Mouse (Mus musculus): ENCODE measurements at regions not wholly inside any gene's neighbourhood (a gene's known extent, or its start where the extent isn't known, plus 50 kb on each side); places are given as distances from the start of the nearest gene placed in this dataset.
A peak's percentile ranks its signal among the peaks of the same experiment; 100 is the strongest.

DNA sequence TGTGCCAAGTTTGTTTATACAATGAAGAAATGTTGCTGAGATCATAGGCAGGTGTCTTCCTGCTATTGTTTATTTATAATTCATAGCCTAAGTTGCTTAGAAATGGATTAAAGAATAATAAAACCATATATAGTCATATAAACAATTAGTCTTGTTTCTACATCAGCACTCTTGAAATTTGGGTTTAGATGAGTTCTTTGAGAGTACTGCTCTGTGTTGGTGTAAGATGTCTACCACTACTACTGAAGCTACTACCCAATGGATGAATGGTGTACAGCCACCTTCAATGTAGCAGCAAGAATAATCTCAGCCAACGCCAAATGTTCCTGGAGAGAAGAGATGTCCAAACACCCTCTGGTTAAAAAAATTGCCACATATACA is 436.0 kb downstream of the Meis1 start:
- TF ChIP-seq POLR2A (IDR thresholded peaks at IDR 0.05; ENCODE audit: low read depth, low read length): no peak
- 81% methylated on average over 1 of the region's 1 CpGs for WGBS
- H3K27me3 ChIP-seq (ENCODE audit: control insufficient read depth, insufficient read depth, low read length): no peaks in the 10 kb centered on the region
- H3K27ac ChIP-seq (ENCODE audit: insufficient read depth, low read depth, low read length): no peak overlapping the region
- no peaks in the 10 kb centered on the region for H3K36me3 ChIP-seq (ENCODE audit: control insufficient read depth, insufficient read depth, low read length)
- H3K4me3 ChIP-seq (ENCODE audit: low read depth, low read length): no peak overlapping the region
- no peaks in the 10 kb centered on the region for H3K4me1 ChIP-seq (ENCODE audit: control insufficient read depth, insufficient read depth, insufficient read length, low read length)

DNA sequence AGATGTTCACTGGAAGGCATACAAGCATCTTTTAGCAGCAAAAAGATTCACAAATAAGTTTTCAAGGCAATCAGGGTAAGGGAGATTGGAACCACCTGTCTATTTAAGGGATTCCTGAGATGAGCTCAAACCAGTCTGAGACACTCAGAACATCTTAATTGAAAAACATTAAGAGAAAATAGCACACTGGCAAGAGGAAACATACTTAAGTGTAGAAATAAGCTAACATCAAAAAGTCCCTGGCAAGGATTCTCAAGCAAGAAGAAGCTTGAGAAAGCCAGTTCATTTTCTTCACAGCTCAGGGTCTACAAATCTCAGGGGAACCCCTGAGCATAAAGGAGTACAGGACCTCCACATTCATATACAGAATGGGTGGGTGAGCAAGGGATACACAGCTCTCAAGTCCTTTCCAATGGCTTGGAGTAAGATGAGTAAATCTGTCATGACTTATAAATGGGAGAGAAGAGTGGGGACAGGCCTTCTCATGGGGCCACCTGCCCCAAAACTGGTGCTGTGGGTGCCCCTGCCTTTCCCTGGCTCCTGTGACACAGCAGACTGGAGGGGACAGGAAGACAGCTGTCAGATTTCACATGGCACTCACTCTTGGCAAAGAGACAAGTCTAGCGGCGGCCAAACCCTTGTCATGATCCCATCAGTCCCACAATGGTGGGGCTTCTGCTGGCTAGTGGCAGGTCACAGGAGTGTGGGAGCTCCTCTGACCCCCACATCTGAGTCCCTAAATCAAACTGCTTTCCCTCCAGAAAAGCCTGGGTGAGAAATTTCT is 436.6 kb downstream of the Meis1 start:
- Histone ChIP-seq H3K27ac (ENCODE audit: insufficient read depth, low read depth, low read length) (no peak overlapping the region), H3K36me3 (ENCODE audit: control insufficient read depth, insufficient read depth, low read length) (no peaks in the 10 kb centered on the region), H3K4me3 (ENCODE audit: low read depth, low read length) (no peak overlapping the region), H3K27me3 (ENCODE audit: control insufficient read depth, insufficient read depth, low read length) (no peaks in the 10 kb centered on the region), H3K4me1 (ENCODE audit: control insufficient read depth, insufficient read depth, insufficient read length, low read length) (no peaks in the 10 kb centered on the region)
- WGBS: 72% methylated on average over 2 of the region's 2 CpGs
- no peak for TF ChIP-seq POLR2A (IDR thresholded peaks at IDR 0.05; ENCODE audit: low read depth, low read length)
- no peak for TF ChIP-seq CTCF (IDR thresholded peaks at IDR 0.05; ENCODE audit: extremely low read depth, insufficient read length, insufficient replicate concordance, low read depth, low read length)

DNA sequence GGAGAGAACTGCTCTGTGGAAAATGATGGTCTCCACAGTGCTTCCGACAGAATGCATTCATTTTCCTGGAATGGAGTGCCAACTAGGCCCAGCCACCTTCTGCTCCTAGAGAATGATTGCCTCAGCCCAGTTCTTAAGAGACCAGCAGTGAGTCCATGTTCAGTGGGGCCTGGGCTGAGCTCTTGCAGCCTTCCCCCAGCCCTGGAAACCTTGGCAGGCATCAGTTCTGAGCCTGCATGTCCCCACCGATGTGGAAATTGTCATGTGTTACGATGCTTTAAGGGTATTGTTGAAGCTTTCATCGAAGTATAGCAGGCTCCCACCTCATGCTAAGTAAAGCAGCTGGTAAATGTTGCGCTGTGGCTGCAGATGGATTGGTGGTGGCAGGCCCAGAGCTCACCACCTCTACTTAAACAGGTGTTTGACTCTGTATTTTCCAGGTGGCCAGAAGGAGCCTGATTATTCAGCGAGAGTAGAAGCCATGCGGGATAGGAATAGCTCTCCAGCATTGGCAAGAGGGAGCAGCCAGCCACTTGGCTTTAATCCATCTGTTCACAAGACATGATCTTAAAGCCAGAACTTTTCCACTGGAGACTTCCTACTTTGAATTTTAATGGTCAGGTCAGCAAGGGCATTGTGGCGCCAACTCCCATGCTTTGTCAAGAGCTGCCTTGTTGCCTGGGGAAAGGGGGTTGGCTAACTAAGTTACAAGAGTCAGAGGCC is 437.5 kb downstream of the Meis1 start:
- Histone ChIP-seq H3K4me3 (ENCODE audit: low read depth, low read length) (no peak overlapping the region), H3K27ac (ENCODE audit: insufficient read depth, low read depth, low read length) (no peak overlapping the region), H3K36me3 (ENCODE audit: control insufficient read depth, insufficient read depth, low read length) (no peaks in the 10 kb centered on the region), H3K4me1 (ENCODE audit: control insufficient read depth, insufficient read depth, insufficient read length, low read length) (no peaks in the 10 kb centered on the region), H3K27me3 (ENCODE audit: control insufficient read depth, insufficient read depth, low read length) (no peaks in the 10 kb centered on the region)
- TF ChIP-seq POLR2A (IDR thresholded peaks at IDR 0.05; ENCODE audit: low read depth, low read length) (no peak), CTCF (IDR thresholded peaks at IDR 0.05; ENCODE audit: extremely low read depth, insufficient read length, insufficient replicate concordance, low read depth, low read length) (no peak)
- 83% methylated on average over 8 of the region's 8 CpGs for WGBS

DNA sequence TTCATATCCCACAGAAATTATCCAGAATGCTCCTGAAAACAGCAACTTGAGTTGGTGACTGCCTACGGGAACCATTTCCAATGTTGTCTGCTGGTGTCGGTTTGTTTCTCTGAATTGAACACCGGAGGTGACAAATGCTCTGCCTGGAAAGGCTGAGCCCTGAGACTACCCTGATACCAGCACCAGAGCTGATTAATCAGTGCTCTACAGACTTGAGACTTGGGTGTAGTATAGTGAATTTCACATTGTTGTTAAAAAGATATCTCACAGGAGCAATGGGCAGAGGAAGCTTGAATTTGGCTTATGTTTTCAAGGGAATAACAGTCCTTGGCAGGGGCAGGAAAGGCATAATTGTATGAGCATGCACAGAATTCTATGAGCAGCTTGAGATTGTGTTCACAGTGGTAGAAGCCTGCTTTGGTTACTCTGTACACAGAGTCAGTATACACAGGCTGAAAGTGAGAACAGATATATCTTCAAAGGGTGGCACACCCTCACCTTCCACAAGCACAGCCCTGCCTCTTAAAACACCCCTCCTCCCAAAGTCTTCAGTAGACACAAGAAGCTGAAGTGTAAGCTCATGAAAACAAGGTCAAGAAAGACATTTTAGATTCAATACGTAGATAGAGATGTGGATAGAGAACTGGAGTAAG is 447.1 kb downstream of the Meis1 start:
- H3K4me1 ChIP-seq (ENCODE audit: control insufficient read depth, insufficient read depth, insufficient read length, low read length): no peaks in the 10 kb centered on the region
- TF ChIP-seq CTCF (IDR thresholded peaks at IDR 0.05; ENCODE audit: extremely low read depth, insufficient read length, insufficient replicate concordance, low read depth, low read length): no peak
- TF ChIP-seq POLR2A (IDR thresholded peaks at IDR 0.05; ENCODE audit: low read depth, low read length): no peak
- H3K4me3 ChIP-seq (ENCODE audit: low read depth, low read length): no peak overlapping the region
- H3K27ac ChIP-seq (ENCODE audit: insufficient read depth, low read depth, low read length): peak overlapping the region; percentile 21; the same call in 1 of the 2 replicates
- no peaks in the 10 kb centered on the region for H3K27me3 ChIP-seq (ENCODE audit: control insufficient read depth, insufficient read depth, low read length)
- 71% methylated on average over 4 of the region's 4 CpGs for WGBS
- no peaks in the 10 kb centered on the region for H3K36me3 ChIP-seq (ENCODE audit: control insufficient read depth, insufficient read depth, low read length)

DNA sequence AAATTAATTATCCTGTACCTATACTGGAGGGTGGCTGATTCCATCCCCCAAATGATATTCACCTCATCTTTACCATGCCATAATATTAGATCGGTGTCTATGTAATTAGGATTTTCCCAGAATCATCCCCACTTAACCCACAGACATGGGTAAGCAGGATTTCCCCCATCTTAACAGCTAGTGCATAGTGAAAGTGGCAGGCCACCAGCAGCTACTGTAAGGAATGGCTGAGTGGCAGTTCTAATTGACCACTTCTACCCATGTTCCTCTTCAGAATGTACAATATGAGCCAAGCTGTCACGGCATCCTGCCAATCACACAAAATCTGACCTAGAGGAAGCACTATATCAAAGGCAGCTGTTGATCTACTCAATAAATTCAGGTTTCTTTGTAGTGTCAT is 455.8 kb downstream of the Meis1 start:
- 93% methylated on average over 2 of the region's 2 CpGs for WGBS
- Histone ChIP-seq H3K36me3 (ENCODE audit: control insufficient read depth, insufficient read depth, low read length) (no peaks in the 10 kb centered on the region), H3K4me3 (ENCODE audit: low read depth, low read length) (no peak overlapping the region), H3K27me3 (ENCODE audit: control insufficient read depth, insufficient read depth, low read length) (no peaks in the 10 kb centered on the region), H3K4me1 (ENCODE audit: control insufficient read depth, insufficient read depth, insufficient read length, low read length) (no peaks in the 10 kb centered on the region), H3K27ac (ENCODE audit: insufficient read depth, low read depth, low read length) (no peak overlapping the region)
- TF ChIP-seq POLR2A (IDR thresholded peaks at IDR 0.05; ENCODE audit: low read depth, low read length) (no peak), CTCF (IDR thresholded peaks at IDR 0.05; ENCODE audit: extremely low read depth, insufficient read length, insufficient replicate concordance, low read depth, low read length) (no peak)

DNA sequence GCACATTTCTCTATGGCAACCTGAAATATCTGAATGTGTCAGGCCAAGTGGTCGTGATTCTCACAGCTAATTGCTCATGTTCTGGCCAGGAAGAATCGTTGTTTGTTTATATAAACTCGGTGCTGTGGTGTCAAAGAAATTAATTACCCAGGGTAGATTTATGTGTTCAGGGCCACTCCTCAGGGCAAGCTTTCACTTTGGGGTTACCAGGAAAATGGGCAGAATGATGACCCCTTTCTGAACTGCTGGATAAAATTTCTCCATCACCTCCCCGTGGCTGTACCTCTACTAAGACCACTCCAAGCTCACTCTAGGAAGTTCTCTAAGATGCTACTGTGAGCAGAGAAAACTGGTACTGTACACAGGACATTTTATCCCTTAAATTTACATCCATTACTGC is 460.1 kb downstream of the Meis1 start:
- Histone ChIP-seq H3K36me3 (ENCODE audit: control insufficient read depth, insufficient read depth, low read length) (no peaks in the 10 kb centered on the region), H3K4me3 (ENCODE audit: low read depth, low read length) (no peak overlapping the region), H3K4me1 (ENCODE audit: control insufficient read depth, insufficient read depth, insufficient read length, low read length) (no peaks in the 10 kb centered on the region), H3K27me3 (ENCODE audit: control insufficient read depth, insufficient read depth, low read length) (no peaks in the 10 kb centered on the region), H3K27ac (ENCODE audit: insufficient read depth, low read depth, low read length) (no peak overlapping the region)
- TF ChIP-seq CTCF (IDR thresholded peaks at IDR 0.05; ENCODE audit: extremely low read depth, insufficient read length, insufficient replicate concordance, low read depth, low read length) (no peak), POLR2A (IDR thresholded peaks at IDR 0.05; ENCODE audit: low read depth, low read length) (no peak)
- WGBS: 40% methylated on average over 4 of the region's 4 CpGs

DNA sequence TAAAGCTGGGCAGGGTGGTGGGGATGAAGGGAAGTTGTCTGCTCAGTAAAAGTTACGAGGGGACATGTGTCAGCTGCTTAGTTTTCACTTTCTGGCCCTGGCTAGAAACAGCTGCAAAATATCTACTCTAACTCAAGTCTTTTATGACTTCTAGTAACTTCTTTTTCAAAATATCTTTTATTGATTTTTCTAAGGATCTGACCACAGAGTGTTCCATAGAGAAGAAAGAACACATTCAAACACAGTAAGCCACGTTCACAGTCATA is 483.3 kb downstream of the Meis1 start:
- WGBS: 47% methylated on average over 2 of the region's 2 CpGs
- TF ChIP-seq POLR2A (IDR thresholded peaks at IDR 0.05; ENCODE audit: low read depth, low read length) (no peak), CTCF (IDR thresholded peaks at IDR 0.05; ENCODE audit: extremely low read depth, insufficient read length, insufficient replicate concordance, low read depth, low read length) (no peak)
- Histone ChIP-seq H3K4me1 (ENCODE audit: control insufficient read depth, insufficient read depth, insufficient read length, low read length) (no peaks in the 10 kb centered on the region), H3K36me3 (ENCODE audit: control insufficient read depth, insufficient read depth, low read length) (no peaks in the 10 kb centered on the region), H3K27me3 (ENCODE audit: control insufficient read depth, insufficient read depth, low read length) (no peaks in the 10 kb centered on the region), H3K27ac (ENCODE audit: insufficient read depth, low read depth, low read length) (no peak overlapping the region), H3K4me3 (ENCODE audit: low read depth, low read length) (no peak overlapping the region)
